Mouse (Mus musculus): ENCODE data around the gene Scarb1. TPM values are rescaled to one million over a fixed set of nuclear protein-coding genes. Genes with fewer than 3 reads are reported as not detected.

The Scarb1 gene
- total RNA-seq, 2 experiments from 2014 or later = 29.6 to 35.2 TPM

DNA sequence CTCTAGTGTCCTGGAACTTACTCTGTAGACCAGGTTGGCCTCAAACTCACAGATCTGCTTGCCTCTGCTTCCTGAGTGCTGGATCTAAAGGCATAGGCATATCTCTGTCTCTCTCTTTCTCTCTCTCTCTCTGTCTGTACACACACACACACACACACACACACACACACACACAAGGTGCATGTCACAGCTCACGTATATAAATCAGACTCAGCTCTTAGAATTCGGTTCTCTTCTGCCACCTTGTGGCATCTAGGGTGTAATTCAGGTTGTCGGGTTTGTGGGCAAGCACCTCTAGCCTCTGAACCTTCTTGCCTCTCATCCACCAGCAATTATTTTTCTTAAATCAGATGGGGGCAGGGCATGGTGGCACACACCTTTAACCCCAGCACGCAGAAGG, 27.7 kb upstream of the Scarb1 start:
- peak; percentile 26 for DNase-seq (ENCODE audit: low spot score)

DNA sequence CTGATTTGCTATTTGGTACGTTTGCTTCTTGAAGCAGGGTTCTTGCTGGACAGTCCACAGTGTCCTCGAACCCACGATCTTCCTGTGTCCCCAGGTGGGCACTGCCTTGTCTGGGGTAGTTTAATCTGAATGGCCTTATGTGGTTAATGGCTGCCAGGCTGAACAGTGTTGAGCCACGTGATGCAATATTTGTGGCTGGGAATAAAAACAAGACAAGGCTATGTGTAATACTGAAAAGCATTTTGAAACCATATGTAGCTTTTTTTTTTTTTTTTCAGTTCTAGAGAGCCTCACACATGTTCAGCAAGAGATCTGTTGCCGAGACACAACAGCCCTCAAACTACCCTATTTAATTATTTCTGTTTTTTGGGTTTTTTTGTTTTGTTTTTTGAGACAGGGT, 27.3 kb upstream of the Scarb1 start:
- intact Hi-C loops (cut with DNase I) = loop anchor here (1.0 to 2.0 kb wide), 2 partner anchors 95 to 467 kb away; no protein-coding TSS in a partner anchor
- DNase-seq (ENCODE audit: low spot score) = no peak

More for the DNA sequence above, 27.7 kb upstream of the Scarb1 start:
- intact Hi-C loops (cut with DNase I) = loop anchor here (1.0 to 2.0 kb wide), 2 partner anchors 95 to 468 kb away; no protein-coding TSS in a partner anchor

DNA sequence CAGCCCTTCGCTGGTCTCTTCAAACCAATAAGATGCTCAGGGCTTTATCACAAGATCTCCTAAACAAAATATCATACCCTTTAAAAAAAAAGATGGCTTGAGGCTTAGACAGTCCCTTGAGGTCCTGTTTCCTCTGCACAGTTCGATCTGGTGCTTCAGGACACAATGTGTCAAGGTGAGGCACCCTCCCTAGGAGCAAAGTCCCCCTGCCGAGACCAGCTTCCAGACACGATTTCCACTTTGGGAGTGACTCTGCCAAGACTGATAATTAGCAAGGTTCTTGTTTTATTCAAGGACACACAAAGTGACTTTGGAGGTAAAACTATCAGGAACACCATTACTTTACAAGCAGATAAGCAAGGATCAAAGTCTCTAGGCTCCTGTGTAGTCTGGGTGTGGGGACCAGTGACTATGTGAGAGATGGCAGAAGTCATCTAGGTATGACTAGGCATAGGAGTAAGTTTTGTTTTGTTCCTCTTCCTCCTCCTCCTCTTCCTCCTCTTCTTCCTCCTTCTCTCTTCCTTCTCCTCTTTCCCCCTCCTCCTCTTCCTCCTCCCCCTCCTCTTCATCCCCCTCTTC, 24.0 kb upstream of the Scarb1 start:
- DNase-seq (ENCODE audit: low spot score) = no peak
- intact Hi-C loops (cut with DNase I) = no loop called here

DNA sequence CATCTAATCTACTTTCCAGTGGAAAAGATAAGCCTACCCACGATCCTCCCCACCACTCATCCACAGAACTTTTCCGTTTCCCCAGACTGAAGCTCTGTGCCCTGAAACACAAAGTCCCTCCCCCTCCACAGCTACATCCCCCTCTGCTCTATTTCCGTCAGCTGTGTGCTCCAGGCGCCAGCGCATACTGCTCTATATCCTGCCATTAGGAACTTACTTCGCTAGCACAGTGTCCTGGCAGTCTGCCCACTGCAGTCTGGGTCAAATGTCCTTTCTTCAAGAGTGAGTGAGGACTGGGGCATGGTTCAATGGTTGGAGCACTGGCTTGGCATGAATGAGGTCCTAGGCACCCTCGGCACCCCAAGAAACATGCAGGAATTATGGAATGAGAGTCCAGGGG, 23.0 kb upstream of the Scarb1 start:
- intact Hi-C loops (cut with DNase I) = no loop called here
- peak; percentile 18 for DNase-seq (ENCODE audit: low spot score)

DNA sequence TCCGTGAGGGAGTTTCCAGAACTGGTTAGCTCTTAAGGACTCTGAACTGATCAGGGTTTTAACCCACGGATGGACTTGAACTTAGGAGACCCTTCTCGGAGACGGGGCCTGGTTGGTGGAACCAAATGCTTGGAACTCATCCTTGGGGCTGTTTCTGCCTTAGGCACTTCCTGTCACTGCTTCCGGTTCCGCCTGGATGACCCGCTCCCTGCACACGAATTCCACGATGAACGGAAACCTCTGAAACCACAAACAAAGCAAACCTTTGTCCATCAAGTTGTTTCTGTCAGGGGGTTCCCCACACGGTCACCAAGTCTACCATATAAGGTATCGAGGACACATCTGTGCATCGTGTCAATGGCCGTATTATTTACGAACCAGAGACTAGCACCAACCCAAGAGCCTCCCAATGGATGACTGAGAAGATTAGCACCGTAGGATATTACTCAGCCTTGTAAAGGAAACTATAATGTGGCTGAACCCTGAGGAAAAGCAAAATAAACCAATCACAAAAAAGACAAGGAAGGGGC, 20.2 kb upstream of the Scarb1 start:
- DNase-seq (ENCODE audit: low spot score) = no peak
- intact Hi-C loops (cut with DNase I) = no loop called here

DNA sequence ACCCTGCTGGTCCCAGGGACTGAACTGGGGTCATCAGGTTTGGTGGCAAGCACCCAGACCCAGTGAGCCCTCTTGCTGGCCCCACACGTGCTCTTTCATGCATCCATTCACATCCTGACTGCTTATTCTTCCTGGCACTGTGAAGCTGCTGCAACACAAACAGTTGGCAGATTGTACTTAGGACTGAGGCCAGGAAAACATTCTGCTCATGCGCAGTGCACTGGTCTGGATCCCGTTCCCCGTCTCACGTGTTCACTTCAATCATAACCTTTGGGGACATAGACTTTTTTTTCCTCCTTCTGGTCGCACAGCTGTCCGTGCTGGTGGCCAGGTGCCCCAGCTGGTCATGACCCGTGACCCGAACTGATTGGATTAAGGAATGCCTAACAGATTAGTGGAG, 19.7 kb upstream of the Scarb1 start:
- intact Hi-C loops (cut with DNase I) = no loop called here
- no peak for DNase-seq (ENCODE audit: low spot score)

DNA sequence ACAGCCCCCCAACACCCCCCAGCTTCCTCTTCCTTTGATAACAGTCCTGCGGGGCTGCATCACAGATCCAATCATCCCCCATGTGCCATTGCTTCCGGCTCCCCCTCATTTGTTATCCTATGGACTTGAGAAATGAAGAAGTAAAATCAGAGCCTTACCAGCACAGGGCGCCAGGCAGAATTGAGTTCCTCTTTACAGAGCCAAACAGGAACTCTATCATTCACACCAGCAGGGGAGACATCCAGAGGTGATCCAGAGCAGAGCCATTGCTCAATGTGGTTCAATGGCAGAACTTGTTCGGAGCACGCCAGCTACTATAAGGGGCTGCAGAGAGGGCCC, 17.3 kb upstream of the Scarb1 start:
- intact Hi-C loops (cut with DNase I) = no loop called here
- no peak for DNase-seq (ENCODE audit: low spot score)

DNA sequence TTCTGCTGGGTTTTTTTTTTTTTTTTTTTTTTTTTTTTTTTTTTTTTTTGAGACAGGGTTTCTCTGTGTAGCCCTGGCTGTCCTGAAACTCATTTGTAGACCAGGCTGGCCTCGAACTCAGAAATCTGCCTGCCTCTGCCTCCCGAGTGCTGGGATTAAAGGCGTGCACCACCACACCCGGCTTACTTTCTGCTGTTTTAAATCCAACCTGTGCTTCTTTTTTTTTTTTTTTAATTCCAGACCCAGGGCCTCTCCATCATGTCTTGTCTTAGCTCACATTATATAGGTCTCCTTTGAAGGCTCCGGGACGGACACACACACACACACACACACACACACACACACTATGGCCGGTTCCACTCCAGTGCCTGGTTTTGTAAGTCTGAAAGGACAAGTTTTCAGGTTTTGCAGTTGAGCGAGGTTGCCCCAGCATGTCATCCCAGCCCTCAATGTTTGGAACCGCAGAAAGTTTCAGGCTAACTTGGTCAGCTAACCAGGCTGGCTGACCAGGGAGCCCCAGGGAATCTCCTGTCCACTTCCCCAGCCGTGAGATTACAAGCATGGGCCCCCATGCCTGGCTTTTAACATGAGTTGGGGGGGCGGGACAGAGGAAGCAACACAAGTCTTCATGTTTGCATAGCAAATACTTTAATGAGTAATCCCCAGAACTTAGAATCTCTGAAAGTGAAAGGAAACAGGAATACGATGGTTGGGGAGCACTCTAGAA, 16.8 kb upstream of the Scarb1 start:
- DNase-seq (ENCODE audit: low spot score) = no peak
- intact Hi-C loops (cut with DNase I) = no loop called here

DNA sequence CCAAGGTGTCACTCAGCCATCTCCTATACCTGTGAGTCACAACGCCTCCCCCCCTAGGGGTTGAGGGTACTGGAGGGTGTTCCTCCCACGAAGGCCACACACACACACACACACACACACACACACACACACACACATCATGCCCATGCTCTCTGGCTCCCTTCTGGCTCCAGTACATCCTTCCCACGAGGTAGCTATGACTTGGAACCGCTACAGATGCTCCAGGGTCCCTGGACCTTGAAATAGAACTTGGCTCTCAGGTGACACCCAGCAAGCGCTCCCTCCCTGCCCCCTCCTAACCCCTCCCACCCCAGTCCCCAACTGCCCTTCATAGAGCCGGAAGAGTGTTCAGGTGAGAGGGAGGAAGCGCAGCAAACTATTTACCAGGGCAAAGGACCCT, 14.8 kb upstream of the Scarb1 start:
- intact Hi-C loops (cut with DNase I) = no loop called here
- no peak for DNase-seq (ENCODE audit: low spot score)

DNA sequence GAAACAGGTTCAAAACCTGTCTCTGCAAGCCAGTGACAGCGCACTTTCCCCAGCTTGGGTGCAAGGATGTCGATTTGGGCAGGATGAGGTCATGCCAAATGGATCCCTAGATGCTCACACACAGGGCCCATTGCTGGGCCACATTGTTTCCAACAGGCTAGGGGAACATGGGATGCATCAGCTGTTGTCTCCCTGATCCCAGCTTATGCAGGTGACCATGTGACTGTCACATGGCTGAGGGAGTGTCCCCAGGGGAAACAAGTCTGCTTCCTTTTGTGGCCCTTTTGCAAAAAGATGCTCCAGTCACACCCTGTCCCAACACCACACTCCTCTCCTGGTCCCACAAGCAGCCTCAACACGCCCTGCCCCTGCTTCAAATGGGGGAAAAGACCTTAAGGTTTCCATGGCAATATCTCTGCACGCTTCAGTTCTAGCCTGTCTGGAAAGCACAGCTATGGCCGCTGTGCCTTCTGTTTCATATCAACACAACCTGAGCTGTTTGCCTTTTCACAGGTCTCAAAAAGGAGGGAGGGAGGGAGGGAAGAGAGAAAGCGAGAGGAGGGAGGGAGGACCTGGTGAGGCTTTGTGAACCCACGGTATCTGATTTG, 14.1 kb upstream of the Scarb1 start:
- intact Hi-C loops (cut with DNase I) = no loop called here
- no peak for DNase-seq (ENCODE audit: low spot score)

DNA sequence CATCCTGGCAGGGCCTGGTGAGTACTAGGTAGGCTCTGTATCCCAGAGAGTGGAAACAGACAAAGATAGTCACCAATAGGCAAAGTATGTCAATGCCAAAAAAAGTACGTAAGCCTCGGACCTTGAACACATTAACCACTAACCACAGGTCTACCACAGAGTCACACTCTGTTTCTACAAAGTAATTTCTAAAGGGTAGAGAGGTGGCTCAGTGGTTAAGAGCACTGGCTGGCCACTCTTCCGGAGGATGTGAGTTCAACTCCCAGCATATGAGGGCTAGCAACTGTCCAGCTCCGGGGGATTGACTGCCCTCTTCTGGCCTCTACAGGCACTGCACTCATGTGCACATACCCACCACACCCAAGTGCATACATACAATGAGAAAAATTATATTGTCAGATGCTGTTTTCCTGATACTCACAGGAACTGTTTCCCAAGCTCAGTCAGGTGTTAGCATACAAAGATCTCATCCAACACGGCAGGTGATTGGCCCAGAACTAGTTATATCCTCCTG, 11.9 kb upstream of the Scarb1 start:
- no peak for DNase-seq (ENCODE audit: low spot score)
- intact Hi-C loops (cut with DNase I) = no loop called here

DNA sequence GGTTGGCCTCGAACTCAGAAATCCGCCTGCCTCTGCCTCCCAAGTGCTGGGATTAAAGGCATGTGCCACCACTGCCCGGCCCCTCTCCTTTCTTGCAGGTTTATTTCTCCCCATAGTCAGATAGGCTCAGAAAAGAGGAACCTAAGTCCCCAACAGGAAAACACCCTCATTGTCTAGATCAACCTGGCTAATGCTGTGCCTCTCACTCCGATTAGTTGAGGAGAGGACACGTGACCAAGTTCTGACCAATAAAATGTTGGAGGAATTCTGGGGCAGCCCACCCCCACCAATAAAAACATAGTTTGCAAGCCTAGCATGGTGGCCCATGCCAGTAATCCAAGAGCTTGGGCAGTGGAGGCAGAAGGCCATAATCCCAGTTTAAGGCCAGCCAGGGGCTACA, 11.0 kb upstream of the Scarb1 start:
- no peak for DNase-seq (ENCODE audit: low spot score)
- intact Hi-C loops (cut with DNase I) = no loop called here

DNA sequence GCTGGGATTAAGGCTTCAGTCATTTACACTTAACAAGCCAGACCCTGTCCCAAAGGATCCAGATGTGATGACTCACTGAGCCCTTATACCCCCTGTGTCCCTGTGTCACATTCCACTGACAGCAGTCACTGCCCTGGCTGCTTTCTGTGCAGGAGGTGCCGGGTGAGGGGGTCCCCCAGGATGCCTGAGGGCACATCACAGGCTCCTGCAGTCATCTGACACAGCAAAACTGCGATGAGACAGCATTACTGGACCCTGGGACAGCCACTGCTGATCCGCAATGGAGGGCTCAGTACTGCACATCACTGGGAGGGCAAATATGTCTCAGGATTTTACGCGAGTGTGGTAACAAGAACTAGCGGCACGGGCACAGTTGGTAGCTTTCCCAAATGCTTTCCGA, 10.2 kb upstream of the Scarb1 start:
- intact Hi-C loops (cut with DNase I) = no loop called here
- no peak for DNase-seq (ENCODE audit: low spot score)

DNA sequence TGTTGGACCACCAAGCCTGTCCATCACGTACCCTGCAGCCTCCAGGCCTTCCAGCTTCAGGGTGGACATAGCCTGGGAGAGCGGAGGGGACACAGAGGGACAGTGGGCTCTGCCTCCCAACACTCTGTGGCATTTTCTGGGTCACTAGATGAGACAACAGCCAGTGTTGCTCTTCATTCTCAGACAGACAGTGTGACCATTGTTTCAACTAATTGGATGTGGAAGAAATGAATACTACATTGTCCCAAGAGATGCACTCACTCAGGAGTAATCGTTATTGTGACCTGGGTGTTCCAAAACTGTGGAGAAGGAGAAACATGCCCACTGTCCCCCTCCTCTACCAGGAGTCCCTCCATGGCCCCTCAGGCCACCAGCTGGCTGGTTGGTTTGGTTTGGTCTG, 8.5 kb upstream of the Scarb1 start:
- intact Hi-C loops (cut with DNase I) = no loop called here
- DNase-seq (ENCODE audit: low spot score) = no peak

DNA sequence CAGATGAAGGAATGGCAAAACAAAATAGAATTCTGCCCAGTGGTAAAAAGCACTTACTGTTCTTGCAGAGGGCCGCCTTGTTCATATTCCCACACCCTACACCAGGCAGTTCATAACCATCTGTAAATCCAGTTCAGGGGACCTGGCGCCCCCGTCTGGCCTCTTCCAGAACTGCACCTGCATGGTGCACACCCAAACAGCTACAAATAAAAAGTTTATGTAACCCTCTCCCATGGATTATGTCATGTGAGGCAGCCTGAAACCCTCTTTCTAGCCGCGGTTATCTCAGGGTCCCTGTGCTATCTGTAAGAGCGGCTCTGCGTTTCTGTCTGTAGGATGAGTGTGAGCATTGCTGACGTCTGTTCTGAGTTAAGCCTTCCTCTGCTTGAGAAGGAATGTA, 7.6 kb upstream of the Scarb1 start:
- no peak for DNase-seq (ENCODE audit: low spot score)
- intact Hi-C loops (cut with DNase I) = no loop called here

DNA sequence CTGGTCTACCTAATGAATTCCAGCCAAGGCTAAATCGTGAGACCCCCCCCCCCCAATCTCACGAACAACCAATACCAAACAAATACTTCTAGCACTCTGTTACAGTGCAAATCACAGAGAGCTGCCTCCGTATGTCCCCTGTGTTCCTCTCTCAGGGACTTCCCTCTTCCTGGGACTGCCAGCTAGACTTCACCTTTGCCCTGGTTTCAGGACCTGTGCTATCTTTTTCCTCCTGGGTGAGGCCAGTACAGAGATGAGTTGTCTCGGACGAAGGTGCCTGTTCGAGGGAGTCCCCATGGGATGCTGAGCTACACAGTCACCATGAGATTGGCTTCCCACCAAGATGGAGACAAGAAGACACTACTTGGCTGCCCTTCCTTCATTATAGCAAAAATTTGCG, 7.2 kb upstream of the Scarb1 start:
- DNase-seq (ENCODE audit: low spot score) = no peak
- intact Hi-C loops (cut with DNase I) = no loop called here

DNA sequence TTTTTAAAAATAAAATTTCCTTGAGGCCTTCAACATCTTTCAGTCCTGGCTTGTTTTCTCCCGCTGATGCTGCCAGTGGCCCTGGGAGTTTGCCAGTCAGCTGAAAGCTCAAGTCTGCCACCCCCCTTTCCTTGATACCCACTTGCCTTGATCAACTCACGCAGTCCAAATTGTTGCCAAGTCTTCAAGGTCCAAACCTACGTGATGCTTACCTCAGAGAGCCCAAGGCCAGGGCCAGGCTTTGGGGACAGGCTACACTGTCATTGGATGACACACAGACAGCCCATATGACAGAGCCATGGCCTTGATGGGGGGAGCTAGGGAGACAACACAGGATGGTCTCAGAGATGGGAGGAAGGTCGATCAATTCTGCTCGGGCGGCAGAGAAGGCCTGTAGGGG, 3.4 kb upstream of the Scarb1 start:
- no peak for DNase-seq (ENCODE audit: low spot score)
- intact Hi-C loops (cut with DNase I) = no loop called here

DNA sequence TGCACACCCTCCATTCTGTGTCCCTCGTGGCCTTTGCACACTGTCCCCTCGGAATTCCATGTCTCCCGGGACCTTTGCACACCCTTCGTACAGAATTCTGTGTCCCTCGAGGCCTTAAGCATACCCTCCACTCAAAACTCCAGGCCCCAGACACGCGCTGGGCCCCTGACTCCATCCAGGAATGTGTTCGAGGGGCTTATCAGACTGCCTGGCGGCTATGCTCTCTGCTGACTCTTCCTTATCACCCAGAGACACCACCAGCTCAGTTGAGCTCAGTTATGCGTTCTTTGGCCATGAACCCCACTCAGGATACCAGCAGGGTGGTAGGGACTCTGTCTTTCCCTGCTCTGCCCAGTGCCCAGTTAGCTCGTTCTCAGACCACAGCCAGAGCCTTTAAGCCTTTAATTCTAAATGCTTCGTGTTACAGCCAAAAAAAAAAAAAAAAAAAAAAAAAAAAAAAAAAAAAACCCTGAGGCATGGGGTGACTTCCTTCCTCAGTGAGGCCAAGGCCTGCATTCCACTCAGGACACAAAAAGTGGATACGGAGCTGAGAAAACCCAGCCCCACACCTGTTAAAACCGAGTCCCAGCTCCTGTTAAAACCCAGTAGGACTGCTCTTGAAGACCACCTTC, 681 bp upstream of the Scarb1 start:
- no peak for DNase-seq (ENCODE audit: low spot score)
- intact Hi-C loops (cut with DNase I) = no loop called here

DNA sequence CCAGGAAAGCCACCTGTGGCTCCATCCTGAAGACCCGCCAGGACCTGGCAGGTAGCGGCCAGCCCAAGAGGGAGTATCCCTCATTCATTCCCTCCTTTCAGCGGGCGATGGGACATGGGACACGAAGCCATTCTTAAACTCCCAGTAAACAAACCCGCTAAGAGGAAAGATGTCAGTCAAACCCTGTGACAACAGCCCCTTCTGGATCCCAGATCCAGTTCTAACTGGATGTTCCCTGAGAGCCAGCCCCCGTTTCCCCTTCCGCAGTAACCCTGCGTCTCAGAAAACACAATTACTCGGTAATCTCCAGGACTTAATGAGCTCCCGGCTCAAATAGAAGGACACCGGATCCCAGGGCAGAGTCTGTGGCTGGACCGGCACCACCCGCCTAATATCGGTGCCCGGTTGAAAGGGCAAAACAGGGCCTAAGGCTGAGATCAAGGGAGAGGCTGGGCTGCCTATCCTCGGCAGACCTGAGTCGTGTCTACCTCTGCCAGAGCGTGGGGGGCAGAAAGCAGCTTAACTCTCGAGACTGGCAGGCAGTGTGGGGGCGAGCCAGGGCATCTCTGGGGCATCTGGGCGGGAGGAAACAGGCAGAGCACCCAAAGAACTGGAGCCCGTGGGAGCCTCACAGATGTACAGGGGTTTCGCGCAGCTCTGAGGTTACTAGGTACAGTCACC, 903 bp downstream of the Scarb1 start:
- intact Hi-C loops (cut with DNase I) = no loop called here
- DNase-seq (ENCODE audit: low spot score) = no peak

DNA sequence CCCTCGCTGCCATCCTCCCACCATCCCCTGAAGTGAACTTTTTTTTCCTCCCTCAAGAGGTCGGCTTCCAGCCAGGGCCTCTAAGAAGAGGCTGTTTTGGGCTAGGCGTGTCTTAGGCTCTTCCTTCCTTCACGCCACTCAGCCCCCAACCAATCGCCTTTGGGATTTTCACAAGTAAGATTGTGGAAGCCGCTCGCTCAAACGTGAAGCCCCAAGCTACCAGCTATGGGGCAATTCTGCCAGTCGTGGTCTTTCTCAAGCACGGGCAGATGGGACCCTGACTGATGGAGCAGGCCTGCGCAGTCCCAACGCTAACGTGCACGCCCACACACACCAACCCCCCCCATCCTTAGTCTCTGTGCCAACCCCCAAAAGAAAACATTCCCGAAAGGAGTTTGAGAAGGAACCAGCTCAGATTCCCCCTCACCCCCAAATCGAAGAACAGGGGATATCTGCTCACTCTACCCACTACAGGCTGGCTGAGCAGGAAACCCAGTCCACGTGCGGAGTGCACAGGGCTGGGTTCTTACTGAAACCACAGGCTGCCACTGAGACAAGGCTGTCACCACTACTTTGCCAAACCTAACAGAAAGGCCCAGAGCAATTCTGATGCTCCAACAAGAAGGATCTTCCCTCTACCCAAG, 1.7 kb downstream of the Scarb1 start:
- DNase-seq (ENCODE audit: low spot score) = peak; percentile 38
- intact Hi-C loops (cut with DNase I) = no loop called here

Data from heart, postnatal 25 days (tissue).